Mouse (Mus musculus) cerebellum, adult 8-10 months (tissue): ENCODE data around the gene Zbtb18.

ENCODE experiments used
- DNase-seq: peaks from one replicate; pipeline ENCODE4 v3.0.0; 2022

Gene Zbtb18

GRCm38 (mm10) chr1:177484280-177484679 is 42.1 kb downstream of the Zbtb18 start:
- DNase-seq: no peak

GRCm38 (mm10) chr1:177484680-177485079 is 42.5 kb downstream of the Zbtb18 start:
- no peak for DNase-seq

- DNase-seq: no peak
These were observed 47.7 kb downstream of the Zbtb18 start for GRCm38 (mm10) chr1:177489844-177490243.

- no peak for DNase-seq
These were observed 48.7 kb downstream of the Zbtb18 start for GRCm38 (mm10) chr1:177490808-177491207.

GRCm38 (mm10) chr1:177491280-177491679 is 49.1 kb downstream of the Zbtb18 start:
- DNase-seq: no peak

- DNase-seq: no peak
These were observed 52.2 kb downstream of the Zbtb18 start for GRCm38 (mm10) chr1:177494306-177494705.

GRCm38 (mm10) chr1:177494913-177495542 is 52.9 kb downstream of the Zbtb18 start:
- no peak for DNase-seq
